Mouse (Mus musculus): ENCODE results near the gene Prodh2. TPM values are rescaled to one million over a fixed set of nuclear protein-coding genes. Genes with fewer than 3 reads are reported as not detected.
A peak's percentile ranks its signal among the peaks of the same experiment; 100 is the strongest.
"Not testable (repeated sequence)": the region's sequence is repeated elsewhere in the genome, so short reads cannot be mapped to it uniquely, and the experiment has no call there.

Gene Prodh2
- total and polyA plus RNA-seq, 2 experiments from 2014 or later, result not detected

DNA sequence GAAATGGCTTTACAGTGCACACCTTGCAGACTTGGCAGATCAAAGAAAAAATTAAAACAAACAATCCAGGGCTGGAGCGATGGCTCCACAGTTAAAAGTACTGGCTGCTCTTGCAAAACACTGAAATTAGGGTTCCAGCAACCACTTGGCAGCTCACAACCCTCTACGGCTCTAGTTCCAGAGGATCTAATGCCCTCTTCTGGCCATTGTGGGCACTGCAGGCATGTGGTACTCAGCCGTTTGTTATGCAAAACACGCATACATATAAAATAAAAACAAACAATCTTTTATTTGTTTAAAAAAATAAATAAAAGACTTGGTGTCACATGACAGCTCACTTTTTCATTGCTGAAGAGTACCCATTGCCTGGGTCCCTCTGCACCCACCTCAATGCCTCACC, 657 bp upstream of the Prodh2 start:
- peak; percentile 75 for DNase-seq (ENCODE audit: low spot score)
- Histone ChIP-seq H3K4me3 (ENCODE audit: low read depth, low read length) (no peak overlapping the region), H3K27ac (ENCODE audit: low read depth, low read length) (no peak overlapping the region), H3K27me3 (ENCODE audit: insufficient read depth, low read length) (no peaks in the 10 kb centered on the region), H3K4me1 (ENCODE audit: insufficient read depth, low read length) (no peaks in the 10 kb centered on the region), H3K36me3 (ENCODE audit: insufficient read depth, low read length) (no peaks in the 10 kb centered on the region), H3K9me3 (ENCODE audit: low read length) (no peaks in the 10 kb centered on the region), H3K9ac (replicated peaks; ENCODE audit: low read length, poor library complexity, severe bottlenecking) (no peak overlapping the region), H3K4me2 (ENCODE audit: low read depth, low read length, poor library complexity, severe bottlenecking) (no peak overlapping the region)
- WGBS, result 14% methylated on average over 4 of the region's 4 CpGs
- peak; percentile 81 for TF ChIP-seq CTCF (IDR thresholded peaks at IDR 0.05)
- ATAC-seq (ENCODE audit: low FRiP score), result no peak

DNA sequence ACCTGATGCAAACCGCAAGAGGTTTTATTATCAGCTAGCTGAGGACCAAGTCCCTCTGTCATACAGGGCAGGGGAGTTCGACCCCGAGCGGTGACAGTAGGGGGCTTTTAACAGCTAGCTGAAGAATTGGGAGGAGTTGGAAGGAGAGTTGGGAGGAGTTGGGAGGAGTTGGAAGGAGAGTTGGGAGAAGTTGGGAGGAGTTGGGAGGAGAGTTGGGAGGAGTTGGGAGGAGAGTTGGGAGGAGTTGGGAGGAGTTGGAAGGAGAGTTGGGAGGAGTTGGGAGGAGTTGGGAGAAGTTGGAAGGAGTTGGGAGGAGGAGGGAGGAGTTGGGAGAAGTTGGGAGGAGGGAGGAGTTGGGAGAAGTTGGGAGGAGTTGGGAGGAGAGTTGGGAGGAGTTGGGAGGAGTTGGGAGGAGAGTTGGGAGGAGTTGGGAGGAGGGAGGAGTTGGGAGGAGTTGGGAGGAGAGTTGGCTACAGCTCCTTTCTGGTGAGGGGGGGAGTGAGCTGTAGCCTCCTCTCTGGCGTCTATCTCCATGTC, 2.2 kb downstream of the Prodh2 start:
- WGBS, result 56% methylated on average over 4 of the region's 5 CpGs
- not testable (repeated sequence) for ATAC-seq (ENCODE audit: low FRiP score); H3K4me2 ChIP-seq (ENCODE audit: low read depth, low read length, poor library complexity, severe bottlenecking); H3K4me1 ChIP-seq (ENCODE audit: insufficient read depth, low read length); H3K27ac ChIP-seq (ENCODE audit: low read depth, low read length); H3K36me3 ChIP-seq (ENCODE audit: insufficient read depth, low read length); H3K4me3 ChIP-seq (ENCODE audit: low read depth, low read length); H3K27me3 ChIP-seq (ENCODE audit: insufficient read depth, low read length); H3K9ac ChIP-seq (replicated peaks; ENCODE audit: low read length, poor library complexity, severe bottlenecking); DNase-seq (ENCODE audit: low spot score); H3K9me3 ChIP-seq (ENCODE audit: low read length)

DNA sequence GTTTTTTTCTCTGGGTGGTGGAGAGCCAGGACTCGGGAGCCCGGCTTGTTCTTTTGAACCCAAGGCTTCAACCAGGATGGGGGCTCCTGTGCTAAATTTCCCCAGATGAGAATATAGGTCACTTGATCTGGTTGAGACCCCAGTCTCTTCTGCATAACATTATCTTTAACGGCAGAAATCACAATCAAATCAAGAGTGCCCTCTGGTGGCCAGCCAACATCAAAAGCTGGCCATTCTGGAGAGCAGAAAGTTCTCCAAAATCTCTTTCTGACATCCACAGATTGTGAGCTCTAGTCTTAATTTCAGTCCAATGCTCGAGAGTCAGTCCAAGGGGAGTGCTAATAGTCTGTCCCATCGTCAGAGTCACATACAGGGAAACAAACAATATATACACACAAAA, 7.7 kb downstream of the Prodh2 start:
- not testable (repeated sequence) for H3K4me2 ChIP-seq (ENCODE audit: low read depth, low read length, poor library complexity, severe bottlenecking); H3K27ac ChIP-seq (ENCODE audit: low read depth, low read length); H3K9me3 ChIP-seq (ENCODE audit: low read length); H3K4me1 ChIP-seq (ENCODE audit: insufficient read depth, low read length); H3K9ac ChIP-seq (replicated peaks; ENCODE audit: low read length, poor library complexity, severe bottlenecking); ATAC-seq (ENCODE audit: low FRiP score); H3K4me3 ChIP-seq (ENCODE audit: low read depth, low read length); DNase-seq (ENCODE audit: low spot score); H3K36me3 ChIP-seq (ENCODE audit: insufficient read depth, low read length); H3K27me3 ChIP-seq (ENCODE audit: insufficient read depth, low read length)
- TF ChIP-seq CTCF (IDR thresholded peaks at IDR 0.05), result peak; percentile 56
- 73% methylated on average over 5 of the region's 5 CpGs for WGBS

DNA sequence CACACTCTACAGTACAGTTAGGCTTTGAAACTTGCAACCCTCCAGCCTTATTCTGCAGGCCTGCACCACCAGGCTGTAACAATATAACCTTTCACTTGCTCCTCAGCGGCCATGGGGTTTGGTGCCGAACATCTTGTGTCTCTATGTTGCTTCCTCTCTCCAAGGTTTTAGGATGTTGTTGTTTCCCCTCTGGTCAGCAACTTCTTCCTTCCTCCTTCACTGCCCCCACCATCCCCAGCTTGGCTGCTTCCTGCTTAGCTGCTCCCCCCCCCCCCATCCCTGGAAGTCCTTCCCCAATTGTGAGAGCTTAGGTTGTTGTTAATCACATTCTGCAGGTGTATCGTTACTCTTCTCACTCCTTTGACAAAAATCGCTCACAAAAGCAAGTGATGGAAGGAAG, 14.6 kb downstream of the Prodh2 start:
- Histone ChIP-seq H3K9ac (replicated peaks; ENCODE audit: low read length, poor library complexity, severe bottlenecking) (no peak overlapping the region), H3K4me1 (ENCODE audit: insufficient read depth, low read length) (no peaks in the 10 kb centered on the region), H3K4me3 (ENCODE audit: low read depth, low read length) (no peak overlapping the region), H3K9me3 (ENCODE audit: low read length) (no peaks in the 10 kb centered on the region), H3K4me2 (ENCODE audit: low read depth, low read length, poor library complexity, severe bottlenecking) (no peak overlapping the region), H3K27ac (ENCODE audit: low read depth, low read length) (no peak overlapping the region), H3K36me3 (ENCODE audit: insufficient read depth, low read length) (no peaks in the 10 kb centered on the region), H3K27me3 (ENCODE audit: insufficient read depth, low read length) (no peaks in the 10 kb centered on the region)
- WGBS, result 71% methylated on average over 4 of the region's 4 CpGs
- no peak for TF ChIP-seq CTCF (IDR thresholded peaks at IDR 0.05)
- no peak for DNase-seq (ENCODE audit: low spot score)
- ATAC-seq (ENCODE audit: low FRiP score), result no peak

DNA sequence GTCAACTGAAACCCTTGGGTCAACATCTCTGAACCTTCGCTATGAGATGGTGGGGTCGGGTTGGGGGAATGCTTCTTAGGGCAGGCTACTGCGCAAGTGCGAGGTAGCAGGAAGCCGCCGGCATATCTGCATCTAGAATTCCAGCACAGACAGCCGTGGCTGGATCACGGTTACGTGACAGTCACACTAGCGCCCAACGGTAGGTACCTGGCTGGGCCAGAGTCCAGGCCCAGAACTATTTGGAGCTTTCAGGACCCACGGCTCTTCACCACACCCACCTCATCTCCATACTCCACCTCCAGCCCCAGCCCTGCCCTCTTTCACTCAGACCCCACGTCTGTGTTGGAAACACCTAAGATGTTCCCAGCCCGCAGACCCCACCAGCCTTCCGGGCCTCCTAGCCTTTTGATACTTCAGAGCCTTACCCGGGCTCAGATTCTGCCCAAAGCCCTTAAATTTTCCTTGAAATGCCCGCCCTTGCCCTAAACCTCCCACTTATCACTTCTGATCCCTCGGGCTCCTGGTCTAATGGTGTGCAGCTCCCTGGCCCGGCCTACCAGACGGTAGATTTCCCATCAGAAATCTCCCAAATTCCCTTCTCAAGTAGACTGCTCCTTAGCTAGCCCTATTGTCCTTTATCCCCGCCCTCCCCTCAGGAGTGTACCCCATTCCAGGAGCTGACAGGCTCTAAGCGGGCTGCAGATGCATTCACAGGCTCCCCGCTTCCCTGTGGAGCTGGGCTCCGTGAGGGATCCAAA, 21.8 kb downstream of the Prodh2 start:
- H3K36me3 ChIP-seq (ENCODE audit: insufficient read depth, low read length), result no peaks in the 10 kb centered on the region
- no peak for TF ChIP-seq CTCF (IDR thresholded peaks at IDR 0.05)
- H3K9ac ChIP-seq (replicated peaks; ENCODE audit: low read length, poor library complexity, severe bottlenecking), result no peak overlapping the region
- DNase-seq (ENCODE audit: low spot score) (no peak), ATAC-seq (ENCODE audit: low FRiP score) (no peak)
- no peaks in the 10 kb centered on the region for H3K4me1 ChIP-seq (ENCODE audit: insufficient read depth, low read length)
- no peak overlapping the region for H3K4me3 ChIP-seq (ENCODE audit: low read depth, low read length)
- no peak overlapping the region for H3K27ac ChIP-seq (ENCODE audit: low read depth, low read length)
- 64% methylated on average over 24 of the region's 24 CpGs for WGBS
- no peak overlapping the region for H3K4me2 ChIP-seq (ENCODE audit: low read depth, low read length, poor library complexity, severe bottlenecking)
- no peaks in the 10 kb centered on the region for H3K27me3 ChIP-seq (ENCODE audit: insufficient read depth, low read length)
- H3K9me3 ChIP-seq (ENCODE audit: low read length), result no peaks in the 10 kb centered on the region

DNA sequence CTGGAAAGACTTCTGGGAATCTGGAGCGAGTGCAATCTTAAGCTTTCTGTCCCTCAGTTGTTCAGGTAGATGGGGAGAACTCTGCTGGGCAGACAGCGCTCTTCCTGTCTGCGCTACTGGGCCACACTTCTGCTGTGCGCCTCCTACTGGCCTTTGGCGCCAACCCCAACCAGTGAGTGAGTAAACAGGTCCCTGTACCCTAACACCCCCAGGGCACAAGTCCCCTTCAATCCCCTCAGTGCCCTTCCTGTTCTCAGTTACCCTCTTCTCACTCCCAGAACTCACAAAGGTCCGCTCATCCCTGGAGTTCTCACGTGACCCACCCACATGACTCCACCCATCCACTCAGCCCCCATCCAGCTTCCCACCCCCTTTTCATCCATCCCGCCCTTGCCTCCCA, 24.9 kb downstream of the Prodh2 start:
- H3K9me3 ChIP-seq (ENCODE audit: low read length), result no peaks in the 10 kb centered on the region
- ATAC-seq (ENCODE audit: low FRiP score) (no peak), DNase-seq (ENCODE audit: low spot score) (no peak)
- no peak for TF ChIP-seq CTCF (IDR thresholded peaks at IDR 0.05)
- WGBS, result 45% methylated on average over 8 of the region's 8 CpGs
- H3K4me3 ChIP-seq (ENCODE audit: low read depth, low read length), result no peak overlapping the region
- peaks cover 8% of the 10 kb centered on the region for H3K36me3 ChIP-seq (ENCODE audit: insufficient read depth, low read length)
- no peak overlapping the region for H3K4me2 ChIP-seq (ENCODE audit: low read depth, low read length, poor library complexity, severe bottlenecking)
- no peak overlapping the region for H3K9ac ChIP-seq (replicated peaks; ENCODE audit: low read length, poor library complexity, severe bottlenecking)
- no peaks in the 10 kb centered on the region for H3K27me3 ChIP-seq (ENCODE audit: insufficient read depth, low read length)
- no peaks in the 10 kb centered on the region for H3K4me1 ChIP-seq (ENCODE audit: insufficient read depth, low read length)
- H3K27ac ChIP-seq (ENCODE audit: low read depth, low read length), result no peak overlapping the region
